Mouse (Mus musculus) lung, postnatal 0 days (tissue): ENCODE measurements around the gene Six4.

Experiments
- CTCF ChIP-seq: IDR thresholded peaks from 2 replicates; pipeline ENCODE4 v1.5.1; 2016; ENCODE audit warnings: antibody characterized with exemption, mild to moderate bottlenecking
- EP300 ChIP-seq: IDR thresholded peaks from 2 replicates; pipeline ENCODE4 v1.6.1; 2016; ENCODE audit warnings: antibody characterized with exemption, mild to moderate bottlenecking, control low read depth

DNA sequence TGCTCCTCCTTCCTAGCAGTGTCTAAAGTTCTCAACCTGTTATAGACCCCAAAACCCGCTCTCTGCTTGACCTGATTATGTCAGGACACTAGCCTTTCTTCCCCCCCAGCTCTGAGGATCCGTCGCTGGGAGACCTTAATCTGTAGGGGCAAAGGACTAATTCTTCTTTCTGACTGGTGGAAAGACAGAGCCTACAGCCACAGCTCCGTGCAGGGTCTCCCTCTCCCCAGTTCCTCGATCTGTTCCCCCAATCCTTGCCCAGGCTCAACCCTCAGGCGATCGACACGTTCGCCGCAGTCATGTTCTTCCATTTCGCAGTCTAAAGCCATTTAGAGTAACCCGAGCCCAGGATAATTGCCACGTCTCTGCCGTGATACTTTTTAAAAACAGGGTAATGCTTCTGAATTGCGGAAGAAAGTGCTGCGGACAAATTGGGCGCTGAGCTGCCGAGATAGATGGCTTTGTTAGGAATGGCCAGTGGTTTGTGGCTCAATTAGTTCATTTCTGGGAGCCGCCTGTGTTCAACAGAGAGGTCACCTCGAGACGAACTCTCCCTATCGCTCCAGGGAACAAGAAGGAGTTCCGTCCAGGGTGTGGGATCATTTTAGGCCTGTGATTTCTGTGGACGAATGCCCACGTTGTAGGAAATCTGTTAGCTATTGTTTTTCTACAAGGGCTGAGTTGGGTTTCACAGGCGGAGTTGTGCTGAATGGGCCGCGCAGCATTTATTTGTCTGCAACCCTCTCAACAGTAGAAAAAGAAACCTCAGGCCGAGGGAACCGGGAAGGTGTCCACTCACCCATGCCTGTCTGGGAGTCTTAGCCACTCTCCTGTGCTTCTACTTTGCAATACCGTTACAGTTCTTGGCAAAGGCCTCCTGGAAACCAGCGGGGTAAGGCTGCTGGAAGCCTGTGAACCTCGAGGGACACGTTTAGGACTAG is 60.3 kb downstream of the Six4 start:
- TF ChIP-seq CTCF = no peak
- no peak for TF ChIP-seq EP300
